Mouse (Mus musculus) kidney, adult 2 months (tissue): ENCODE measurements around the gene Recql5. TPM values are rescaled to one million over a fixed set of nuclear protein-coding genes. Genes with fewer than 3 reads are reported as not detected.

ENCODE experiments used
- DNase-seq: peaks from one replicate; pipeline ENCODE4 v3.0.0; 2021
- H3K27ac ChIP-seq: fragments of 200-500 bp; 2 replicates; pipeline ENCODE4 v1.5.1; 2012; ENCODE audit warnings: low read depth, low read length, control low read depth, inconsistent platforms; ENCODE audit not compliant: insufficient read depth
- H3K27me3 ChIP-seq: fragments of 200-500 bp; replicated peaks from 2 replicates; pipeline ENCODE4 v1.6.1; 2012; ENCODE audit warnings: mild to moderate bottlenecking, moderate library complexity, low read length, inconsistent platforms; ENCODE audit not compliant: control insufficient read depth, insufficient read depth
- H3K36me3 ChIP-seq: fragments of 200-500 bp; 2 replicates; pipeline ENCODE4 v1.6.1; 2012; ENCODE audit warnings: mild to moderate bottlenecking, moderate library complexity, low read length, inconsistent platforms; ENCODE audit not compliant: control insufficient read depth, insufficient read depth
- H3K4me1 ChIP-seq: fragments of 200-500 bp; 2 replicates; pipeline ENCODE4 v1.6.1; 2011; ENCODE audit warnings: low read length; ENCODE audit not compliant: control insufficient read depth, insufficient read depth
- H3K4me3 ChIP-seq: fragments of 200-500 bp; 2 replicates; pipeline ENCODE4 v1.5.1; 2011; ENCODE audit warnings: mild to moderate bottlenecking, low read depth, low read length, control low read depth; ENCODE audit not compliant: insufficient read depth
- CTCF ChIP-seq: fragments of 200-500 bp; conservative IDR thresholded peaks from 2 replicates; pipeline ENCODE4 v1.5.1; 2011; ENCODE audit warnings: low read depth, mild to moderate bottlenecking, control low read depth, low read length, moderate library complexity, mixed read lengths; ENCODE audit not compliant: insufficient read depth, insufficient read length
- POLR2A ChIP-seq: fragments of 200-500 bp; IDR thresholded peaks from one replicate; pipeline ENCODE4 v1.6.1; 2011; ENCODE audit warnings: low read depth, low read length, control low read depth
- WGBS: fragments of 180-500 bp; shearing (Covaris S2); methylation state at CpG from one replicate; pipeline ENCODE4 v1.1.7; 2018; 5-methylcytosine and 5-hydroxymethylcytosine counted together
- polyA plus RNA-seq: library from polyadenylated mRNA; depleted of rRNA; stranded (reverse); fragments of >200 nt; gene quantifications from 2 replicates; pipeline ENCODE4 v1.2.3, GENCODE M21; 2012; rRNA removed

Recql5 gene
- 16.9 and 18.8 TPM in 2 replicates for polyA plus RNA-seq

GRCm38 (mm10) chr11:115933108-115933746 is at the start of gene Recql5, which contains the start of gene Sap30bp:
Gene Recql5 (minus strand): TSS chr11:115933477.
Gene Sap30bp (plus strand): TSS chr11:115933282.
- Histone ChIP-seq H3K4me1 (peaks cover 2% of the 10 kb centered on the region; the same call in 1 of the 2 replicates), H3K27me3 (no peaks in the 10 kb centered on the region), H3K4me3 (peak within 1 kb of the TSS; percentile 87), H3K36me3 (no peaks in the 10 kb centered on the region), H3K27ac (no peak within 1 kb of the TSS)
- no peak for TF ChIP-seq CTCF
- no peak for TF ChIP-seq POLR2A
- under 1% methylated on average over 28 of the region's 28 CpGs for WGBS
- DNase-seq = peak; percentile 99

GRCm38 (mm10) chr11:115982472-115982871 is 49.2 kb upstream of the Recql5 start:
- DNase-seq = no peak
- H3K4me3 ChIP-seq = no peak overlapping the region
- no peaks in the 10 kb centered on the region for H3K27me3 ChIP-seq
- H3K36me3 ChIP-seq = no peaks in the 10 kb centered on the region
- no peak for TF ChIP-seq CTCF
- no peak for TF ChIP-seq POLR2A
- no peaks in the 10 kb centered on the region for H3K4me1 ChIP-seq
- 87% methylated on average over 15 of the region's 15 CpGs for WGBS
- no peak overlapping the region for H3K27ac ChIP-seq

GRCm38 (mm10) chr11:115975544-115975943 is 42.3 kb upstream of the Recql5 start:
- no peaks in the 10 kb centered on the region for H3K4me1 ChIP-seq
- H3K27me3 ChIP-seq = no peaks in the 10 kb centered on the region
- H3K4me3 ChIP-seq = 0 out of 2 replicates have a peak overlapping the region, but pooled peaks have one; percentile 33
- TF ChIP-seq CTCF (no peak), POLR2A (no peak)
- no peak overlapping the region for H3K27ac ChIP-seq
- DNase-seq = no peak
- H3K36me3 ChIP-seq = no peaks in the 10 kb centered on the region
- WGBS = 51% methylated on average over 12 of the region's 12 CpGs

- Histone ChIP-seq H3K27ac (no peak overlapping the region), H3K27me3 (no peaks in the 10 kb centered on the region), H3K4me1 (no peaks in the 10 kb centered on the region), H3K36me3 (no peaks in the 10 kb centered on the region), H3K4me3 (peak overlapping the region; percentile 33; the same call in 1 of the 2 replicates)
- WGBS = 3% methylated on average over 18 of the region's 18 CpGs
- DNase-seq = no peak
- TF ChIP-seq POLR2A (no peak), CTCF (no peak)
Measured at GRCm38 (mm10) chr11:115975083-115975420, 41.8 kb upstream of the Recql5 start.

GRCm38 (mm10) chr11:115974309-115975082 is 41.2 kb upstream of the Recql5 start, which contains the start of gene Itgb4:
Gene Itgb4 (plus strand): TSS chr11:115974709.
- no peaks in the 10 kb centered on the region for H3K27me3 ChIP-seq
- TF ChIP-seq CTCF (peak; percentile 36; the same call in 1 of the 2 replicates), POLR2A (no peak)
- H3K4me1 ChIP-seq = no peaks in the 10 kb centered on the region
- DNase-seq = peak; percentile 61
- H3K4me3 ChIP-seq = peak within 1 kb of the TSS; percentile 33
- H3K36me3 ChIP-seq = no peaks in the 10 kb centered on the region
- 10% methylated on average over 58 of the region's 58 CpGs for WGBS
- H3K27ac ChIP-seq = no peak within 1 kb of the TSS

- Histone ChIP-seq H3K27me3 (no peaks in the 10 kb centered on the region), H3K36me3 (no peaks in the 10 kb centered on the region), H3K4me3 (no peak overlapping the region), H3K27ac (no peak overlapping the region), H3K4me1 (no peaks in the 10 kb centered on the region)
- peak; percentile 61 for DNase-seq
- TF ChIP-seq POLR2A = no peak
- no peak for TF ChIP-seq CTCF
- WGBS = 47% methylated on average over 6 of the region's 6 CpGs
Measured at GRCm38 (mm10) chr11:115971016-115971415, 37.7 kb upstream of the Recql5 start.
